Mouse (Mus musculus): Measurements from ENCODE around the gene Kdm6b.

Kdm6b gene

DNA sequence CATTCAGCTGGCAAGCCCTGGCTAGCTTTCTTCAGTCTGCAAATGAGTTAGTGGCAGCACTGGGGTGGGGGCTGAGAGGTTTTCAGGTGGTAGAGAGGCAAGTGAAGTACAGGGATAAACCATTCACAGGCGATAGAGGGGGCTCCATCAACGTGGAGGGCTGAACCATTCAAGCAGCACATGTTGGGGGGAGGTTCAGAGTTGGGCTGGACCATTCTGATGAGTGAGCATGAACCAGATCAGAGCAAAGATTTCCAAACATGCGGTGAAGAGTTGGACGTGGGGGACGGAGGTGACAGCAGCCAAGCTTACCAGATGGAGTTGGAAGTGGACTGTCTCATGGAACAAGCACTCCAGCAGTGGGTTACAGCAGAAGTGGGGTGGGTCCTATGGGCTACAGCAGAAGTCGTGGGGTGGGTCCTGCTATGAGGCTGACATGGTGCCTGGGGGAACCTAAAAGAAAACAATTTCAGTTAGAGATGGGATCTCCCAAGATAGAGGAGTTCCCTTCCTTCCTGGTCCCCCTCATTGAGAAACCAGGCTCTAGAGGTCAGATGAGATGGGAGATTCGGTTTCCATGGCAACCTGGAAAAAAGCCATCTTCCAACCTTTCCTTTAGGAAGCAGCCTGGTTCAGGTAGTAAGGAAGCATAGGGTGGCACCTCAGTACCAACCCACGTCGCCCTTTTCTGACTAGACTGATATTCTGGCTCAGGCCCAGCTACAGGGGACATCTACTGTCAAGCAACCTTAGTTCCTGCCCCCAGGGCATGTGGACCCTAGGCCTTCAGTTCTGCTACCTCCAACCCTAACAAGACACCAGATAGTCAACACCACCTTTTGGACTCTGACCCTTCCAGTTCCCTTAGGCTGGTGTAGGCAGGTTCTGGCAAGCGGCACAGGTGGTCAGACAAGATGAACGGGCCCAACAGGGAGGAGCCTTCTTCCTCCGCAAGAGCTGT, at the start of gene Kdm6b:
Gene Kdm6b (minus strand): TSS at position 455 of the 961 bp plus-strand sequence.
- DNase-seq (ENCODE audit: low read depth, low spot score): no peak

GRCm38 (mm10) chr11:69461568-69461967, 48.1 kb upstream of the Kdm6b start:
- no peak for DNase-seq (ENCODE audit: low read depth, low spot score)

DNA sequence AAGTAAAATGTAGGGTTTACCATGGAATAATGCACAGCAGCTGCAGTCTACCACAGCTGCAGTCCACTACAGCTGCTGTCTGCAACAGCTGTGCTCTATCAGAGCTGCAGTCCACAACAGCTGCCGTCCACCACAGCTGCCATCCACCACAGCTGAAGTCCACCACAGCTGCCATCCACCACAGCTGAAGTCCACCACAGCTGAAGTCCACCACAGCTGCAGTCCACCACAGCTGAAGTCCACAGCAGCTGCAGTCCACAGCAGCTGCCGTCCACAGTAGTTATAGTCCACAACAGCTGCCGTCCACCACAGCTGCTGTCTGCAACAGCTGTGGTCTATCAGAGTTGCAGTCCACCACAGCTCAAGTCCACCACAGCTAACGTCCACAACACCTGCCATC, 46.4 kb upstream of the Kdm6b start:
- DNase-seq (ENCODE audit: low read depth, low spot score): no peak

GRCm38 (mm10) chr11:69457006-69457579, 43.6 kb upstream of the Kdm6b start:
- DNase-seq (ENCODE audit: low read depth, low spot score): no peak

DNA sequence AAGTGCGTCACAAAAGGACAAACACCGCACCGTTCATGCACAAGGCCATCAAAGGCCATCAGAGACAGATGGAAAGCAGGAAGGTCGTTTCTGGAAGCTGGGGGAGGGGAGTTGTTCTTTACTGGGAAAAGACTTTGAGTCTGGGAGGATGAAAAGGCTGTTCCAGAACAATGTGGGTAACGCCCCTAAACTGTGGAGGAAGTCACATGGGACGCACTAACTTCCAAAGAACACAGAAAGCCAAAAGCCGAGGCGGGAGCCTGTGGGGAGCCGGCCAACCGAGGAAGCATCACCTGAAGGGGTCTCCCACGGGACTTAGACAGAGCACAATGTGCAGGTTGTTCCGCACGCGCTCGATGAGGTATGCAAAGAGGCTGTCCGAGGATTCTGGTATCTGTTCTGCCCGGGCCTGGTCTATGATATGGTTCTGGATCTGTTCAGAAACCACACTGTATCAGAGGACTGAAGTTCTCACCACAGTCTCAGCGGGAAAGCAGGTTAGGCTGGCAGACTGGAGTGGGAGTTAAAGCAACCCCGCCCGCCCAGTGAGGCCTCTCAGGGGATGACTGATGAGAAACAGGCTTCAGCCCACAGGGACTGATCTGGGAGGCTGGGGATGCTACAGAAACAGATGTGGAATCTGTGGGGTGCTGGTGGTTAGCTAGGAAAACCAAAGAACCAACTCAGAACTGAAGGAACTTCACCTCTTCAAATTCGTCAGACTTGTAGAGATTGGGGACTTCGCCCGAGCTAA, 38.8 kb upstream of the Kdm6b start:
- DNase-seq (ENCODE audit: low read depth, low spot score): no peak

DNA sequence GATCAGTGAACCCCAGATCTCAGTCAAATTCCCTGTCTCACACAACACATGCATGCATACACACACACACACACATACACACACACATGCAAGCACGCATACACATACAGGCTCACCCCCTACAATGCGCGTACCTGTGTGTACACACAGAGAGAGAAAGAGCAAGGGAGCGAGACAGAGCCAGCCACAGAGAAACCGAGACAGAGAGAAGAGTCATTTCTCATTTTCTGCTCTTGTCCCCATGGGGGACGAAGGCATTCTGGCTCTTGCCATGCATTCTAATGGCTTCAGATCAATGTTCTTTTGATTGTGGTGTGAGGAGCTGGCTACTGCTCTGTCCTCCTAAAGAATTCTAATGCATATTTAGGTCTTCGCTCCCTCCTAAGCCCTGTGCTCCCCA, 33.8 kb upstream of the Kdm6b start:
- DNase-seq (ENCODE audit: low read depth, low spot score): no peak

- DNase-seq (ENCODE audit: low read depth, low spot score): no peak
Observed at GRCm38 (mm10) chr11:69443328-69443727, 29.9 kb upstream of the Kdm6b start.

DNA sequence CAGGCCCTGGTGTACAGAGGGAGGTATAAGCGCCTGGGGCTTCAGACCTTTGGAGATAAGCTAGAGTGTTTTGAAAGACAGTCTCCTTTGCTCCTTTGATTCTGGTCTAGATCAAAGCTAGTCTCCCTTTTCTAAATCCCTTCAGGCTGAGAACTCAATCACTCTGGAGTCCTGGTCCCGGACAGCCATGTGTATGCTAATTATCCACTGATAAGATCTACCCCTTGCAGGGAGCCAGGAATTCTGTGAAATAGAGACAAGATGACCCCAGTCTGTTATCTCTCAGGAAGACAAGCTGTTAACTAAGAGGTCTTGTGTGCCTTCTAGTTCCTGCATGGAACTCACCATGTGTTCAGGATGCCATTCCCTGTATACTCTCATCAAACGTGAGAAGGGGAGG, 23.8 kb upstream of the Kdm6b start:
- no peak for DNase-seq (ENCODE audit: low read depth, low spot score)

DNA sequence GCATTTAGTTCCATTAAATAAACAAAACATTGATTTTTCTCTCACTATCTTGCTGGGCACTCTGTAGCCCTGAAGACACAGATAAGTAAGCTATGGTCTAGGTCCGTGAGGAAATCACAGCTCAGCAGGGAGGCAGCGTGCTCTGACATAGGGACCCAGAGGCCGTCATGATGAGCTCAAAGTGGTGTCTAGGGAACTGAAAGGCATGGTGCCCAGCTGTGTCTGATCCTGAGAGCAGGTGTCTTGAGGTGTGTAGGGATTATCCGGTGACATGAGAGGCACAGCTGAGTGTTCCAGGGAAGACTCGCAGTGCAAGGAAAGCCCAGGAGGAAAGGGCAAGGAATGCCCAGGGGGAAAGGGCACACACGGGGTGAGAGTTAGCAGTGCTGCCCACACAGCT, 19.7 kb upstream of the Kdm6b start:
- DNase-seq (ENCODE audit: low read depth, low spot score): no peak

DNA sequence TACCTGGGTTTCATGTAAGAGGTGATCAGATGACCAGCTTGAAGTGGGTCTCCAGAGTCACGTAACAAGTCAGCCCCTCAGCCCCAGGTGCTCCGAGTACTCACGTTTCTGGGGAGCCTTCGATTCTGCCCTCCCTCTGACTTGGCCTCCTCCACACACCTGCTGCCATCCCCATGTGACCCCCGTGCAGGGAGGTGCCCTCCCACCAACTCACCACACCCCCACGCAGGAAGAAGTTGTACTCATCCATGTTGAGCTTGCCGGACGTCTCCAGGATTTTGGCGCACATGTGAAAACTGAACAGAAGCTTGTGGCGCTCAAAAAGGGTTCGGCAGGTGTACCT, 19.1 kb upstream of the Kdm6b start:
- no peak for DNase-seq (ENCODE audit: low read depth, low spot score)

- DNase-seq (ENCODE audit: low read depth, low spot score): no peak
Observed at GRCm38 (mm10) chr11:69431829-69432639, 18.6 kb upstream of the Kdm6b start.

DNA sequence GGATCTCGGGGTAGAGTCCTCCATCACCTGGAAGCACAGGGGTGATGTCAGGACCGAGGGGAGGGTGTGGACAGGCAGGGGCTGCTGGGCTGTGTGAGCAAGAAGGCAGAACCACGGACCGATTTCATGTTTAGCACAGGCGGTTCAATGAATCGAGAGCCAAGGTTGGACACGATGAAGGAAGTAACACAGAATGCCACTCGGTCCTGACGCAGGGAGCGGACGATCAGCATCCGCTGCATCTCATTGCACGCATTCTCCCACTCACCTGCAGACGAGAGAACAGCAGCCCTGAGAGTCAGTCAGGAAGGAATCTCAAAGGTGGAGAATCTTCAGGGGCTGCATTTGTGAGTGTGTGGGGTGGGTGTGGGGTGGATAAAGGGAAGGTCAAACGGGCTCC, 17.2 kb upstream of the Kdm6b start:
- DNase-seq (ENCODE audit: low read depth, low spot score): no peak

DNA sequence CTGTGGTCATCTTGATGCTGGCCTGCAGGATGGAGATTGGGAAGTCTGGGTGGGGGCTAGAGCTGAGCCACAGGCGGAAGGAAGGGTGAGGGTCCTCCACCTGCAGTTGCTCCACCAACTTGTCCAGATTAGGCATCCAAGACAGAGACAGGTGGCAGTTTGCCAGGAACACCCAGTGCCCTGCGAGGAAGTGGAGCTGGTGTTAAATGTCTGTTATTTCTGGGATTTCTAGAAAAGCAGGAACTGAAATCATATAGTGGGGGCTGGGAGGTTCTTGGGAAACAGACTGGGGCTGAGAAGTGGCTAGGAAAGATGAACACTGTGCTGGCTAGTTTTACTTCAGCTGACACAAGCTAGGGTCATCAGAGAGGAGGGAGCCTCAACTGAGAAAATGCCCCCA, 15.8 kb upstream of the Kdm6b start:
- no peak for DNase-seq (ENCODE audit: low read depth, low spot score)

DNA sequence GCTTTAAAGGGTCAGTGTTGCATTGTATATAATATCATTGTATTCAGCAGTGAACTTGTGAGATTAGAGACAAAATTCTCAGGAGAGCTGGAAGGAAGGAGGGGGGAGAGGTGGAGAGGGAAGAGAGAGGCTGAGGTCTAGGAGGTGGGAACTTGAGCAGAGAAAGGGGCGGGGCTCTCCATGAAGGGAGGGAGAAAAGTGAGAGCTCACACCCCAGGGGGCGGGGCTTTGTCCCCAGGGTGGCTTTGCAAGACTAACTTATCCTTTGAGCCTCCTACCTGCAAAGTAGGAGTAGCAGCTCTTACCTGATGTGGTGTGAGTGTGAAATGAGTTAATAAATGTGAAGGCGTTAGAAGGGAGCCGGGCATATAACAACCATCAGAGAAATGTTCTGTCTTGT, 15.3 kb upstream of the Kdm6b start:
- DNase-seq (ENCODE audit: low read depth, low spot score): no peak

DNA sequence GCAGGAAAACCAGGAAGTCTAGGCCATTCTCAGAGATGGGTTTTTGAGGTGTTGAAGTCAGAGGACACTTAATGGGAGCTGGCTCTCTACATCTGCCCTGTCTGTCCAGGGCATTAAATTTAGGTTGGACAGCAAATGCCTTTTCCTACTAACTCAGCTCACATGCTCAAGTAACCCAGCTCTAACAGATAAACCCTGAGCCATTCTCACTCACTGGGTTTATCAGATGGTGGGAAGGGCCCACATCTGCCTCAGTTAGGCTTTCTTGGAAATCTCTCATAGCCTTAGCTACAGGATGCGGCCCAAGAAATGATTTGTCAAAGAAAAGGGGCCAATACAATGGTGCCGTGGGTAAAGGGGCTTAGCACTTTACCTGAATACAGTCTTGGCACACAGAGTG, 12.8 kb upstream of the Kdm6b start:
- DNase-seq (ENCODE audit: low read depth, low spot score): no peak

- no peak for DNase-seq (ENCODE audit: low read depth, low spot score)
Observed at GRCm38 (mm10) chr11:69423885-69424284, 10.4 kb upstream of the Kdm6b start.

- DNase-seq (ENCODE audit: low read depth, low spot score): no peak
Observed at GRCm38 (mm10) chr11:69422842-69423241, 9.4 kb upstream of the Kdm6b start.

DNA sequence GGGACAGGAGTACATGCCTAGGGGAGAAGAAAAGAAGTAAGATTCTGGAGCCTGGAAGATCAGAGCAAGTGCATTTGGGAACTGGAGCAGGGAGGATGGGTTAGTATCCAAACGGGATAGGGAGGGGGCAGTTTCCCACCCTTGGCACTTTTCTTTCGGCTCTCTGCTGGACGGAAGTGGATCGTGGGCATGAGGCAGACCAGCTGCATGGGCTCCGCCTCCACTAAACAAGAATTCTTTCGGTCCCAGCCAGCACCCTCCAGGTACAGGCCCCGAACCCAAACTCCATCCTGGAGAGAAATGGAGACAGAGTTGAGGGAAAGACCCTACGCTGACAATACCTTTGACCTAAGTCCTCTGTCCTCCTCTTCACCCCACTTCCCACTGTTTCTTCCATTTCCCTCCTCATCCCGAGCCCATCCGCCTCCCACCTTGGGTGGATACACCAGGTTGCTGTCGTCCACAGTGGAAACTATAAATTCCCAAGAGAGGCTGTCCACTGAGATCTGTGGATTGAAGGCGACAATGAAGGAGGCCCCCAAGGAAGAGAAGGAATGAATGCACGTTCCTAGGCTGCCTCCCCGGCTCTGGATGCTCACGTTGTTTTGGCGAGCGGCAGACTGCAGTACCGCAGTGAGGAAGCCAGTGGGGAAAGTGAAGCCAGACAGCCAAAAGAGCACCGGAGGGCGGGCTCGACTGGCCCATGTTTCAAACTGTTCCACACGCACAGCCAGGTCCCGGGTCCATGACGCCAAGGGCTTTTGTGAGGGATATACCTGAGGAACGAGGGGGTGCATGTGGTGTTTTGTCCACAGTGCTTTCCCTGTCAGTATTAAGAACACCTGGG, 7.9 kb upstream of the Kdm6b start:
- no peak for DNase-seq (ENCODE audit: low read depth, low spot score)

DNA sequence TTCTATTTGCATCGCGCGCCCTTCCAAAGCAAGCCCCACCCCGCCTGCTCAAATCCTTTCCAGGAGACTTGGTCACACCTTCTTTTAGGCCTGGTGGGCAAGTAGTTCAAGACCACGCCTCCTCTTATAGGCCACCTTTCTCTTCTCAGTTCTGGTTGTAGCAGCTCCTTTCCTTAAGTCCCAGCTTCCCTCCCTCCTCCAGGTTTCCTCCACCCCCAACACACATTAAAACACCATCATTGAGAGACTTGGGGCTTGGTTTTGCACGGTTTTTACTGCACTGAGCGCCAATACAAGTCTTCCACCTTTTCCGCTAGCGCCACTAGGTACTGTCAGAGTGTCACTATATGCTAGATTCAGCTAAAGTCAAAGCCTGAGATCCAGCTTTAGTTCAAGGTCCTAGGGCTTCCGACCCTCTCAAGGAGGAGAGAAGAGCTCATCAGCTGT, 7.1 kb upstream of the Kdm6b start:
- DNase-seq (ENCODE audit: low read depth, low spot score): no peak

DNA sequence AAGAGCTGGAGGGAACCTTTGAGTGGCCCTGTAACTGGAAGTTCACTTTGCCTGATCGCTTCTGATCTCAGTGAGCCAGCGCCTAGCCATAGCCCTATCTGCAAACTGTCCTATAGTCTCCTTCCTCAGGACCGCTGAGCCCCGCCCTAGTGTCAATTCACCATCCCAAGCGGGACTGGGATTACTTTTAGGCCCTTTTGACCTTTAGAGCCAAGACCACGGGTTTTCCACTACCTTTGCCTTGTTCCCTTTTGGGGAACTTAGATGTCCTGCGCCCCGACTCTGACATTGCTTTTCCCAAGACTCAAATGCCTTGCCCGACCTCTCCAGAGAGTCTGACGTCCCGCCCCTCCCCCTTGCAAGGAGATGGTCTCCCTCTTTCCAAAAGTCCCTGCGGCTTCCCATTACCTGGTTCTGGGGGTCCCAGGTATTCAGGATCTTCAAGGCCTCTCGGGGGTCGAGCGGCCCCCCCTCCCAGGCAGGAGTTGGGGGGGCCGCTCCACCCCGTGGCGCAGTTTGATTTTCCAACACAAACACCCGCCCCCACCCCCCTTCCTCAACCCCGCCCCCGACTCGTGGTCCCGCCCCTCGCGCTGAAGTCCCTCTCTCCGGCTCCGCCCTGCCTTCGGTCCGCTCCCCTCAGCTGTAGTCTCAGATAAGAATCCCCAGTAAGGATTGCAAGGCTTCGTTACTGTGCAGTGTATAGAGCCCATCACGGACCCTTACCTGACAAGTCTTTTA, 6.5 kb upstream of the Kdm6b start:
- no peak for DNase-seq (ENCODE audit: low read depth, low spot score)
